Mouse (Mus musculus) lung, postnatal 0 days (tissue): ENCODE results near the gene Atg7. TPM values are rescaled to one million over a fixed set of nuclear protein-coding genes. Genes with fewer than 3 reads are reported as not detected.

Experiments used
- ATAC-seq: fragments of 200-750 bp; cut with Nextera tagmentation; 2 replicates; pipeline ENCODE4 v1.8.0; 2017; ENCODE audit warnings: moderate library complexity
- DNase-seq: peaks from one replicate; pipeline ENCODE4 v3.0.0-alpha.2; 2016; ENCODE audit warnings: low spot score
- H3K27ac ChIP-seq: fragments of 300-500 bp; sonication (generic); 2 replicates; pipeline ENCODE4 v1.5.1; 2014; ENCODE audit warnings: antibody characterized with exemption, mild to moderate bottlenecking, low read length, mixed read lengths
- H3K27me3 ChIP-seq: fragments of 300-500 bp; sonication (generic); replicated peaks from 2 replicates; pipeline ENCODE4 v1.6.1; 2014; ENCODE audit warnings: low read length, mixed read lengths; ENCODE audit not compliant: insufficient read depth
- H3K36me3 ChIP-seq: fragments of 300-500 bp; sonication (generic); 2 replicates; pipeline ENCODE4 v1.6.1; 2014; ENCODE audit warnings: low read length, mixed read lengths; ENCODE audit not compliant: insufficient read depth
- H3K4me1 ChIP-seq: fragments of 300-500 bp; sonication (generic); 2 replicates; pipeline ENCODE4 v1.6.1; 2014; ENCODE audit warnings: antibody characterized with exemption, low read depth, low read length, mixed read lengths; ENCODE audit not compliant: insufficient read depth
- H3K4me2 ChIP-seq: fragments of 300-500 bp; sonication (generic); replicated peaks from 2 replicates; pipeline ENCODE4 v1.6.1; 2014; ENCODE audit warnings: low read depth, mild to moderate bottlenecking, low read length, moderate library complexity, mixed read lengths
- H3K4me3 ChIP-seq: fragments of 300-500 bp; sonication (generic); 2 replicates; pipeline ENCODE4 v1.5.1; 2014; ENCODE audit warnings: low read depth, low read length
- H3K9ac ChIP-seq: fragments of 300-500 bp; sonication (generic); replicated peaks from 2 replicates; pipeline ENCODE4 v1.6.1; 2014; ENCODE audit warnings: low read depth, mild to moderate bottlenecking
- H3K9me3 ChIP-seq: fragments of 300-500 bp; sonication (generic); 2 replicates; pipeline ENCODE4 v1.6.1; 2016; ENCODE audit warnings: low read length, mixed read lengths
- CTCF ChIP-seq: IDR thresholded peaks from 2 replicates; pipeline ENCODE4 v1.5.1; 2016; ENCODE audit warnings: antibody characterized with exemption, mild to moderate bottlenecking
- EP300 ChIP-seq: IDR thresholded peaks from 2 replicates; pipeline ENCODE4 v1.6.1; 2016; ENCODE audit warnings: antibody characterized with exemption, mild to moderate bottlenecking, control low read depth
- WGBS: fragments of 180-500 bp; shearing (Covaris S2); extraction: QIAGEN DNeasy Blood & Tissue Kit; methylation state at CpG from one replicate; pipeline ENCODE4 v1.1.7; 2014; 5-methylcytosine and 5-hydroxymethylcytosine counted together
- polyA plus RNA-seq: library from polyadenylated mRNA; unstranded; fragments of >200 nt; fragmentation: Nextera tagmentation; extraction: Ambion mirVana; gene quantifications from 2 replicates; pipeline ENCODE4 v1.2.1, GENCODE M21; 2015

Atg7 gene
- polyA plus RNA-seq, 1 experiment from 2014 or later: 18.4 TPM

DNA sequence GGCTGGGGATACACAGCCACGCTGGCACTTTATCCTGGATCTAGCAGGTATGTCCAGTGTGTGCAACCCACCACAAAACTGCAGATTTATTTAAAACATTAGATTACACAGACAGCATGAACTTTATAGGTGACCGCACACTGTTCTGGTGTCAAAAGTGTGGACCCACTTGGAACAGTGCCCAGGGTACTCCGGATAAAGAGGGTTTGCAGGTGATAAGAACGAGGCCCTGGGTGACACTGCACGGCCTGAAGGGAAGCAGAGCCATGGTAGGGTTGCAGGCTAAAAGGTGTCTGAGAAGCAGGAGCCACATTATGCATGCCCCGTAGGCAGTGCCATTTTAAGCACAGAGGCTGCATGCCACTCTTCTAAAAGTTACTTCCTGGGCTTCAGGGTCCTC lies 4.1 kb downstream of the Atg7 start:
- no peak overlapping the region for H3K9ac ChIP-seq
- no peak for DNase-seq
- H3K4me3 ChIP-seq: no peak overlapping the region
- no peaks in the 10 kb centered on the region for H3K9me3 ChIP-seq
- WGBS: 52% methylated on average over 6 of the region's 6 CpGs
- TF ChIP-seq CTCF: no peak
- TF ChIP-seq EP300: no peak
- no peak overlapping the region for H3K4me2 ChIP-seq
- H3K4me1 ChIP-seq: peaks cover 5% of the 10 kb centered on the region
- H3K27me3 ChIP-seq: no peaks in the 10 kb centered on the region
- no peak for ATAC-seq
- no peaks in the 10 kb centered on the region for H3K36me3 ChIP-seq
- no peak overlapping the region for H3K27ac ChIP-seq

DNA sequence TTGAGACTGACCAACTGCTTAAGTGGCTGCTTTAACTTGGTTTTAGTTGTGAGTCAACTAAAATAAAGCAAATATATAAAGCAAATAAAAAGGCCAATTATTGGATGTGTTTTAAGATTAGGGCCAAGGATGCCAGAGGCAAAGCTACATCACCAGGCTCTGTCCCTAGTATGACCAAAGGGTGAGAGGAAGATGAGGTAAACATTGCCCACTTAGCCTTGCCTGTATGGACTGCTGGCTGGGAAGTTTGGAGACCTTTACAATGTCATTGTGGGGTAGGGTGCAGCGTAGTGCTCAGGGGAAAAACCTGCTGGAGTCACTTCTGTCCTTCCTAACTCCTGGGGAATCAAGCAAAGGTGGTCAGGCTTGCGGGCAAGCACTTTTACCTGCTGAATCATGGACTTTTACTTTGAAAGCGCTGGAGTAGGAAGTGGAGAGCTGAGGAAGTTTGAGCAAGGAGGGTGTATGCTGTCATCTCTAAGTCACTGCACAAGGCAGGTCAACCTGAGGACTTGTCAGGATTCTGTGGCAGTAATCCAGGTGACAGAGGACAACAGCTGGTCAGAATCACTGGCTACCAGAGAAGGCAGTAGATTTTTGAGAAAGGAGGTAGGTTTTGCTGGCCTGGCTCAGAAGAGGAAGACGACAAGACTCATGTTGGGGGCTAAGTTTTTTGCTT lies 5.6 kb downstream of the Atg7 start:
- 75% methylated on average over 4 of the region's 4 CpGs for WGBS
- Histone ChIP-seq H3K27me3 (no peaks in the 10 kb centered on the region), H3K4me1 (peaks cover 9% of the 10 kb centered on the region), H3K27ac (peak overlapping the region; percentile 38; the same call in 1 of the 2 replicates), H3K4me2 (no peak overlapping the region), H3K9me3 (no peaks in the 10 kb centered on the region), H3K36me3 (no peaks in the 10 kb centered on the region), H3K4me3 (no peak overlapping the region), H3K9ac (no peak overlapping the region)
- TF ChIP-seq EP300 (no peak), CTCF (no peak)
- ATAC-seq: peak; percentile 61
- DNase-seq: peak; percentile 73

DNA sequence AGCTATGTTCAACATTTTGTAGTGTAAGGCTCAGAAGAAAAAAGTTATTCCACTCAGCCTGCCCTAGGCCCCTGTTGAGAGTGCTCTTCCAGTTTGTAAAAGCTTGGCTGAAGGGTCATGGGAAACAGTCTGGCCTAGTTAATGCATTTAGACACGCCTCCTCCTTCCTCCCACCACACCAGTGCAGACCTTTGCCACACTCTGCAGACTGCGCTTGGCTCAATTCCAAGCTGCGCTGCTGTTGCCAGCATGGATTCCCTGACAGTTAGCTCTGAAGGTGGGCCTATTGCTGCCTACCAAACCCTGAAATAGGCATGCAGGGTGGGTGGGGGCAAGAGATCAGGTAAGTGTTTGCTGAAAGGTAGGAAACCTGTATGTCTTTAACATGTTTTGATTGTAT lies 9.3 kb downstream of the Atg7 start:
- DNase-seq: peak; percentile 57
- Histone ChIP-seq H3K4me1 (peaks cover 9% of the 10 kb centered on the region), H3K27me3 (no peaks in the 10 kb centered on the region), H3K4me2 (no peak overlapping the region), H3K9me3 (no peaks in the 10 kb centered on the region), H3K9ac (no peak overlapping the region), H3K4me3 (no peak overlapping the region), H3K27ac (no peak overlapping the region), H3K36me3 (no peaks in the 10 kb centered on the region)
- 31% methylated on average over 3 of the region's 3 CpGs for WGBS
- peak; percentile 53 for ATAC-seq
- TF ChIP-seq CTCF (no peak), EP300 (no peak)

DNA sequence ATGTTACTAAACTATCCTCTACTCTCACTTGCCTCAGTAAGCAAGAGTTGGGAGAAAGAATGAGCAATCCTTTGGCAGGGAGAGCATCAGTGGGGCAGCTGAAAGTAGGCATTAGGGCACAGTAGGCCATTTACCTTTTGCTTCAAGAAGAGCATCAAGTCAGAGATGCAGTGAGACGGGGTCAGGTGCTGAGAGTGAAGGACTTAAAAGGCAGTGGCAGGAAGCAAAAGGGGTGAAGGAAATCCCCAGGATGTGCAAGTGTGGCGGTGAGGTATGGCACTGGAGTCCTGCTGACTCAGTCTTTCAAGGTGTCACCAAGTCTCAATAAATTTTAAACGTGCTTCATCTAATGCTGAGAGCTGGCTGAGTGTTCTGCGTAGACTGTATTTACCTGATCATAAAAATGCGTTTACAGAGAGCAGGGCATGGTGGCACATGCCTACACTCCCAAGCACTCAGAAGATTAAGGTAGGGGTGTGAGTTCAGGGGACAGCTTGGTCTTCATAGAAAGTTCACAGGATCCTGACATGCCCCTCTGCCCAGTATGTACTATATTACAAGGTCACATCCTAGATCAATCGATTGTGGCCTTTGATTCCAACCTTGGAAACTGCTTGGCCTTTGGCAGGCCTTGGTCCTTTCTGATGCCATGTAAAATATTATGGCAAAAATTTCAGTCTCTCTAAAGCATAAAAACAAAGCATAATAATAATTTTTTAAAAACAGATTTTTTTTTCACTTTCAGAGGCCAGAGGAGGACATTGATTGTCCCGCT lies 14.1 kb downstream of the Atg7 start:
- Histone ChIP-seq H3K4me2 (no peak overlapping the region), H3K36me3 (no peaks in the 10 kb centered on the region), H3K9me3 (no peaks in the 10 kb centered on the region), H3K27ac (no peak overlapping the region), H3K27me3 (no peaks in the 10 kb centered on the region), H3K4me3 (no peak overlapping the region), H3K9ac (no peak overlapping the region), H3K4me1 (peaks cover 9% of the 10 kb centered on the region; the same call in 1 of the 2 replicates)
- TF ChIP-seq EP300: no peak
- no peak for TF ChIP-seq CTCF
- ATAC-seq (no peak), DNase-seq (no peak)
- WGBS: 84% methylated on average over 7 of the region's 7 CpGs

DNA sequence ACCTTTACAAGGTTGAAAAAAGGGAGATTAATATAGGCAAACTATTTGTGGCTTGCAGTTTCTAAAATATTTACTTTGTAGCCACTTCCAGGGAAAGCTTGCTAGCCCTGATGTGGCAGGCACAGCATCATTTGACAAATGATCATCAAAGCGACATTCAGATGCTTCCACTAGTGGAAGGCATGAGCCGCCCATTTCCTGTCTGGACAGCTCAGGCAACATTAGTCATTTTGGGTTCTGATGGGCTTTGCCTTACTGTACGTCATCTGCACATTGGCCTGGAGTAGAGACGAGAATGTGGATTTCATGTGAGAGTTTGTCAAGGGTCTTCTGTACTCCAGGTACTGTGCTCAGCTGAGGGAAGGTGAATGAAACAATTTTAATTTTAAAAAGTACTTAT lies 14.9 kb downstream of the Atg7 start:
- Histone ChIP-seq H3K27me3 (no peaks in the 10 kb centered on the region), H3K9ac (no peak overlapping the region), H3K4me2 (no peak overlapping the region), H3K4me3 (no peak overlapping the region), H3K9me3 (no peaks in the 10 kb centered on the region), H3K4me1 (0 out of 2 replicates have a peak, but pooled peaks cover 6% of the 10 kb centered on the region), H3K36me3 (no peaks in the 10 kb centered on the region), H3K27ac (no peak overlapping the region)
- ATAC-seq: no peak
- TF ChIP-seq EP300: peak; percentile 53; the same call in 1 of the 2 replicates
- no peak for TF ChIP-seq CTCF
- WGBS: 53% methylated on average over 4 of the region's 4 CpGs
- peak; percentile 58 for DNase-seq

DNA sequence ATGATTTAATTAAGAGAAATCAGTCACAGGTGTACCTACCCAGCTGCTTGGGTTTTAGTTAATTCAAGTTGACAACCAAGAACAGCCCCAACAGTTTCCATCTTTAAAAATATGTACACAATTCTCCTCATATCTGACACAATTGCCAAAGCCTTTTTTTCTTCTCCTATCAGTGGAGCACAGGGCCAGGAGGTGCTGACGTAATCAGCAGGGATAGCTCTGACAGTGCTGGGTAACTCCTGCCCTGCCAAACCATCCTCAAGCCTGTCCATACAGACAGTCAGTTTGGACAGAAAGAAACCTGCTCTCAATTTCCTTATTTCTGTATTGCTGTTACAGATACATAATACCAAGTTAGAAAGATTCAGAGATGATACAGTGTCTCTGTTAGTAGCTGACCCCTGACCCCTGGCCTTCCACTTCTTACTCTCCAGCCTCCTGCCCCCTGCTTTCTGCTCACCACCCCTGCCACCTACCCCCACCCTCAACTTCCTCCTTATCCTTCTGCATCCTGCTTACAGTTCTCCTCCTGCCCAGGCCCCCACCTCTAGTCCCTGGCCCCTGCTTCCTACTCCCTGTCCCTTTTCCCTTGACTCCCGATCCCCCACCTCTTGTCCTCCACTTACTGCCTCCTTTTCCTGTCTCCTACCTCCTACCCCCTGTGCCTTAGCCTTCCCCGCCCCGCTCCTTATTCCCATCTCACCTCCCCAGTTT lies 16.5 kb downstream of the Atg7 start:
- H3K4me2 ChIP-seq: no peak overlapping the region
- no peaks in the 10 kb centered on the region for H3K9me3 ChIP-seq
- no peak for DNase-seq
- no peaks in the 10 kb centered on the region for H3K36me3 ChIP-seq
- 0 out of 2 replicates have a peak, but pooled peaks cover 6% of the 10 kb centered on the region for H3K4me1 ChIP-seq
- peak; percentile 29 for ATAC-seq
- H3K27me3 ChIP-seq: no peaks in the 10 kb centered on the region
- TF ChIP-seq CTCF: no peak
- TF ChIP-seq EP300: no peak
- WGBS: 57% methylated on average over 4 of the region's 4 CpGs
- no peak overlapping the region for H3K4me3 ChIP-seq
- H3K9ac ChIP-seq: no peak overlapping the region
- H3K27ac ChIP-seq: 0 out of 2 replicates have a peak overlapping the region, but pooled peaks have one; percentile 52
